Mouse (Mus musculus) megakaryocyte-erythroid progenitor cell, adult 5-6 weeks (primary cell): ENCODE data around the gene Mrpl16. TPM values are rescaled to one million over a fixed set of nuclear protein-coding genes. Genes with fewer than 3 reads are reported as not detected.

Experiments
- ATAC-seq: replicated peaks from 2 replicates; pipeline ENCODE4 v1.8.0; 2016; ENCODE audit warnings: mild to moderate bottlenecking, inconsistent platforms; ENCODE audit not compliant: severe bottlenecking, poor library complexity, low FRiP score, low TSS enrichment
- total RNA-seq, 2 experiments: library from RNA; stranded (forward) in 1 of 2; stranded (reverse) in 1 of 2; fragments of 200-1000, 215-1000 nt in 1 of 2; fragments of >200 nt in 1 of 2; fragmentation: Nextera tagmentation in 1 of 2; gene quantifications; 2 replicates each; pipeline ENCODE4 v1.2.3; 2014 to 2017

Mrpl16 gene
- total RNA-seq, 2 experiments from 2014 or later, result 85.5 to 112 TPM

GRCm38 (mm10) chr19:11823346-11824065 is 53.3 kb downstream of the Mrpl16 start:
- no peak for ATAC-seq

Other genes starting within 250 kb of the Mrpl16 start
- not detected in 2 replicates for gene Ms4a4d, start 233.6 kb upstream of the Mrpl16 start, total RNA-seq (2014; fragmentation: Nextera tagmentation)
- gene Ms4a4d, start 233.6 kb upstream of the Mrpl16 start, total RNA-seq (2017), result not detected in 2 replicates
- gene Ms4a6d, start 165.5 kb upstream of the Mrpl16 start, total RNA-seq (2014; fragmentation: Nextera tagmentation), result not detected in 2 replicates
- gene Ms4a6d, start 165.5 kb upstream of the Mrpl16 start, total RNA-seq (2017), result not detected in 2 replicates
- gene Ms4a2, start 146.7 kb upstream of the Mrpl16 start, total RNA-seq (2014; fragmentation: Nextera tagmentation), result 0.96 and 1.6 TPM in 2 replicates
- gene Ms4a2, start 146.7 kb upstream of the Mrpl16 start, total RNA-seq (2017), result 2.8 and 5.3 TPM in 2 replicates
- 5.3 TPM in 1 of 2 replicates, not detected in the other for gene Ms4a3, start 129.5 kb upstream of the Mrpl16 start, total RNA-seq (2014; fragmentation: Nextera tagmentation)
- gene Ms4a3, start 129.5 kb upstream of the Mrpl16 start, total RNA-seq (2017), result 0.14 and 3.0 TPM in 2 replicates
- not detected in 2 replicates for gene Oosp2, start 109.8 kb upstream of the Mrpl16 start, total RNA-seq (2014; fragmentation: Nextera tagmentation)
- not detected in 2 replicates for gene Oosp2, start 109.8 kb upstream of the Mrpl16 start, total RNA-seq (2017)
- gene Oosp1, start 79.2 kb upstream of the Mrpl16 start, total RNA-seq (2014; fragmentation: Nextera tagmentation), result not detected in 2 replicates
- 3.4 TPM in 1 of 2 replicates, not detected in the other for gene Oosp1, start 79.2 kb upstream of the Mrpl16 start, total RNA-seq (2017)
- not detected in 2 replicates for gene Oosp3, start 73.3 kb upstream of the Mrpl16 start, total RNA-seq (2014; fragmentation: Nextera tagmentation)
- gene Oosp3, start 73.3 kb upstream of the Mrpl16 start, total RNA-seq (2017), result not detected in 2 replicates
- gene Gif, start 22.8 kb upstream of the Mrpl16 start, total RNA-seq (2014; fragmentation: Nextera tagmentation), result not detected in 2 replicates
- not detected in 2 replicates for gene Gif, start 22.8 kb upstream of the Mrpl16 start, total RNA-seq (2017)
- gene Stx3, start 49.0 kb downstream of the Mrpl16 start, total RNA-seq (2014; fragmentation: Nextera tagmentation), result 5.6 and 8.0 TPM in 2 replicates
- 6.2 and 16.5 TPM in 2 replicates for gene Stx3, start 49.0 kb downstream of the Mrpl16 start, total RNA-seq (2017)
- not detected in 2 replicates for gene Olfr1417, start 68.8 kb downstream of the Mrpl16 start, total RNA-seq (2014; fragmentation: Nextera tagmentation)
- 0.28 TPM in 1 of 2 replicates, not detected in the other for gene Olfr1417, start 68.8 kb downstream of the Mrpl16 start, total RNA-seq (2017)
- not detected in 2 replicates for gene Olfr1418, start 90.7 kb downstream of the Mrpl16 start, total RNA-seq (2014; fragmentation: Nextera tagmentation)
- not detected in 2 replicates for gene Olfr1418, start 90.7 kb downstream of the Mrpl16 start, total RNA-seq (2017)
- not detected in 2 replicates for gene Olfr1419, start 104.7 kb downstream of the Mrpl16 start, total RNA-seq (2014; fragmentation: Nextera tagmentation)
- gene Olfr1419, start 104.7 kb downstream of the Mrpl16 start, total RNA-seq (2017), result not detected in 2 replicates
- gene Olfr1420, start 116.2 kb downstream of the Mrpl16 start, total RNA-seq (2014; fragmentation: Nextera tagmentation), result not detected in 2 replicates
- gene Olfr1420, start 116.2 kb downstream of the Mrpl16 start, total RNA-seq (2017), result not detected in 2 replicates
- 21.1 and 28.6 TPM in 2 replicates for gene Patl1, start 142.0 kb downstream of the Mrpl16 start, total RNA-seq (2014; fragmentation: Nextera tagmentation)
- gene Patl1, start 142.0 kb downstream of the Mrpl16 start, total RNA-seq (2017), result 10.4 and 11.0 TPM in 2 replicates
- 39.5 and 39.9 TPM in 2 replicates for gene Osbp, start 195.6 kb downstream of the Mrpl16 start, total RNA-seq (2014; fragmentation: Nextera tagmentation)
- 28.8 and 29.0 TPM in 2 replicates for gene Osbp, start 195.6 kb downstream of the Mrpl16 start, total RNA-seq (2017)